Mouse (Mus musculus): ENCODE results near the gene 2010111I01Rik. TPM values are rescaled to one million over a fixed set of nuclear protein-coding genes. Genes with fewer than 3 reads are reported as not detected.

The 2010111I01Rik gene
- polyA plus RNA-seq, 1 experiment: 63.6 TPM

DNA sequence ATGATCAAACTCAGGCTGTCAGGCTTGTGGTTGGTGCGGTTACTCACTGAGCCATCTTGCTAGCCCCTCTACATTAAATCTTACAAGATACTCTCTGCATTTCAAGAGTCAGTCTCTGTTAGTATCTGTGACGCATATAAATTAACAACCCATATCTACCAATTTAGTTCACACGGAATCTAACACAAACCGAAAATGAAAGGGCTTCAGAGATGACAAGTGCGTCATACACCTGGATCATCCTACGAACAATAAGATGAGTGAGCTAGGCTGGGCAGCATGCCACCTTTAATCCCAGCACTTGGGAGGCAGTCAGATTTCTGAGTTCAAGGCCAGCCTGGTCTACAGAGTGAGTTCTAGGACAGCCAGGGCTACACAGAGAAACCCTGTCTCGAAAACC lies 355.1 kb downstream of the 2010111I01Rik start:
- TF ChIP-seq POLR2A (IDR thresholded peaks at IDR 0.05; ENCODE audit: insufficient read depth, low read length) (no peak), CTCF (IDR thresholded peaks at IDR 0.05; ENCODE audit: low read depth, low read length) (no peak), EP300 (IDR thresholded peaks at IDR 0.05; ENCODE audit: insufficient read depth, low read depth, low read length) (no peak)
- H3K4me3 ChIP-seq (ENCODE audit: low read depth, low read length): no peak overlapping the region
- no peak overlapping the region for H3K9ac ChIP-seq (ENCODE audit: low read depth, poor library complexity, severe bottlenecking)
- no peak overlapping the region for H3K27ac ChIP-seq (ENCODE audit: insufficient read depth, low read length)
- no peaks in the 10 kb centered on the region for H3K36me3 ChIP-seq (ENCODE audit: control insufficient read depth, insufficient read depth, low read length, poor library complexity, severe bottlenecking)
- H3K4me1 ChIP-seq (ENCODE audit: control insufficient read depth, insufficient read depth, low read length): peaks cover 4% of the 10 kb centered on the region
- no peaks in the 10 kb centered on the region for H3K9me3 ChIP-seq (replicated peaks; ENCODE audit: control insufficient read depth, insufficient read depth, low read length, poor library complexity, severe bottlenecking)
- H3K27me3 ChIP-seq (ENCODE audit: control insufficient read depth, insufficient read depth, low read length, poor library complexity, severe bottlenecking): no peaks in the 10 kb centered on the region

- H3K9ac ChIP-seq (ENCODE audit: low read depth, poor library complexity, severe bottlenecking): no peak overlapping the region
- H3K4me3 ChIP-seq (ENCODE audit: low read depth, low read length): no peak overlapping the region
- H3K9me3 ChIP-seq (replicated peaks; ENCODE audit: control insufficient read depth, insufficient read depth, low read length, poor library complexity, severe bottlenecking): no peaks in the 10 kb centered on the region
- no peaks in the 10 kb centered on the region for H3K27me3 ChIP-seq (ENCODE audit: control insufficient read depth, insufficient read depth, low read length, poor library complexity, severe bottlenecking)
- no peaks in the 10 kb centered on the region for H3K36me3 ChIP-seq (ENCODE audit: control insufficient read depth, insufficient read depth, low read length, poor library complexity, severe bottlenecking)
- H3K27ac ChIP-seq (ENCODE audit: insufficient read depth, low read length): no peak overlapping the region
- peaks cover 4% of the 10 kb centered on the region for H3K4me1 ChIP-seq (ENCODE audit: control insufficient read depth, insufficient read depth, low read length)
- TF ChIP-seq POLR2A (IDR thresholded peaks at IDR 0.05; ENCODE audit: insufficient read depth, low read length): no peak
- no peak for TF ChIP-seq CTCF (IDR thresholded peaks at IDR 0.05; ENCODE audit: low read depth, low read length)
- TF ChIP-seq EP300 (IDR thresholded peaks at IDR 0.05; ENCODE audit: insufficient read depth, low read depth, low read length): 0 out of 2 replicates have a peak, but pooled peaks have one; percentile 27
Measured at GRCm38 (mm10) chr13:63321689-63322088, 357.0 kb downstream of the 2010111I01Rik start.

- H3K9ac ChIP-seq (ENCODE audit: low read depth, poor library complexity, severe bottlenecking): no peak overlapping the region
- H3K4me1 ChIP-seq (ENCODE audit: control insufficient read depth, insufficient read depth, low read length): peaks cover 4% of the 10 kb centered on the region
- TF ChIP-seq POLR2A (IDR thresholded peaks at IDR 0.05; ENCODE audit: insufficient read depth, low read length) (no peak), EP300 (IDR thresholded peaks at IDR 0.05; ENCODE audit: insufficient read depth, low read depth, low read length) (no peak), CTCF (IDR thresholded peaks at IDR 0.05; ENCODE audit: low read depth, low read length) (no peak)
- no peak overlapping the region for H3K4me3 ChIP-seq (ENCODE audit: low read depth, low read length)
- no peaks in the 10 kb centered on the region for H3K9me3 ChIP-seq (replicated peaks; ENCODE audit: control insufficient read depth, insufficient read depth, low read length, poor library complexity, severe bottlenecking)
- no peak overlapping the region for H3K27ac ChIP-seq (ENCODE audit: insufficient read depth, low read length)
- H3K27me3 ChIP-seq (ENCODE audit: control insufficient read depth, insufficient read depth, low read length, poor library complexity, severe bottlenecking): no peaks in the 10 kb centered on the region
- no peaks in the 10 kb centered on the region for H3K36me3 ChIP-seq (ENCODE audit: control insufficient read depth, insufficient read depth, low read length, poor library complexity, severe bottlenecking)
Measured at GRCm38 (mm10) chr13:63322756-63323155, 358.1 kb downstream of the 2010111I01Rik start.

- no peaks in the 10 kb centered on the region for H3K9me3 ChIP-seq (replicated peaks; ENCODE audit: control insufficient read depth, insufficient read depth, low read length, poor library complexity, severe bottlenecking)
- H3K4me3 ChIP-seq (ENCODE audit: low read depth, low read length): no peak overlapping the region
- H3K4me1 ChIP-seq (ENCODE audit: control insufficient read depth, insufficient read depth, low read length): peaks cover 4% of the 10 kb centered on the region
- no peak overlapping the region for H3K27ac ChIP-seq (ENCODE audit: insufficient read depth, low read length)
- TF ChIP-seq CTCF (IDR thresholded peaks at IDR 0.05; ENCODE audit: low read depth, low read length): no peak
- no peak for TF ChIP-seq EP300 (IDR thresholded peaks at IDR 0.05; ENCODE audit: insufficient read depth, low read depth, low read length)
- TF ChIP-seq POLR2A (IDR thresholded peaks at IDR 0.05; ENCODE audit: insufficient read depth, low read length): no peak
- H3K9ac ChIP-seq (ENCODE audit: low read depth, poor library complexity, severe bottlenecking): no peak overlapping the region
- no peaks in the 10 kb centered on the region for H3K27me3 ChIP-seq (ENCODE audit: control insufficient read depth, insufficient read depth, low read length, poor library complexity, severe bottlenecking)
- H3K36me3 ChIP-seq (ENCODE audit: control insufficient read depth, insufficient read depth, low read length, poor library complexity, severe bottlenecking): no peaks in the 10 kb centered on the region
Measured at GRCm38 (mm10) chr13:63323286-63324075, 358.8 kb downstream of the 2010111I01Rik start.

DNA sequence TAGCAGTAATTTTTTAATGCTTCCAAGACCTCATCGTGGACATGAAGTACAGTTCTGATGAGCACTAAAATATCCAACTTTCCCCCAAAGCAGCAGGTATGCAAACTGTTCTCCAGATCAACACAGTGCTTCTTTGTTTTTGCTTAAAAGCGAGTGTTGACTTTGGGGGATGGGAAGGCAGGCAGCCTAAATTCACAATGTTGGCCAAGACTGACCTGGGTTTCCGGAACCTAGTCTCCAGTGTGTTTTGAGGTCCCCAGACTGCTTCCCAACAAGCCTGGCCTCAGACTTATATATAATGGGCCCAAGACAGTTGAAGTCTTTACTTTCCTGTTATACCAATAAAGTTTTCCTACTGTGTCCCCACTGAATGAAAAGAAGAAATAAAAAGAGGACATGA lies 359.6 kb downstream of the 2010111I01Rik start:
- Histone ChIP-seq H3K27me3 (ENCODE audit: control insufficient read depth, insufficient read depth, low read length, poor library complexity, severe bottlenecking) (no peaks in the 10 kb centered on the region), H3K9ac (ENCODE audit: low read depth, poor library complexity, severe bottlenecking) (no peak overlapping the region), H3K36me3 (ENCODE audit: control insufficient read depth, insufficient read depth, low read length, poor library complexity, severe bottlenecking) (no peaks in the 10 kb centered on the region), H3K27ac (ENCODE audit: insufficient read depth, low read length) (no peak overlapping the region), H3K9me3 (replicated peaks; ENCODE audit: control insufficient read depth, insufficient read depth, low read length, poor library complexity, severe bottlenecking) (no peaks in the 10 kb centered on the region), H3K4me3 (ENCODE audit: low read depth, low read length) (no peak overlapping the region), H3K4me1 (ENCODE audit: control insufficient read depth, insufficient read depth, low read length) (peaks cover 4% of the 10 kb centered on the region)
- TF ChIP-seq CTCF (IDR thresholded peaks at IDR 0.05; ENCODE audit: low read depth, low read length) (no peak), POLR2A (IDR thresholded peaks at IDR 0.05; ENCODE audit: insufficient read depth, low read length) (no peak), EP300 (IDR thresholded peaks at IDR 0.05; ENCODE audit: insufficient read depth, low read depth, low read length) (no peak)
